Mouse (Mus musculus) olfactory bulb, adult 2 months (tissue): ENCODE results near the gene Lmntd2. TPM values are rescaled to one million over a fixed set of nuclear protein-coding genes. Genes with fewer than 3 reads are reported as not detected.

Source experiments
- H3K27ac ChIP-seq: fragments of 200-500 bp; 2 replicates; pipeline ENCODE4 v1.5.1; 2012; ENCODE audit warnings: low read depth, low read length; ENCODE audit not compliant: insufficient read depth
- H3K4me1 ChIP-seq: fragments of 200-500 bp; 2 replicates; pipeline ENCODE4 v1.6.1; 2012; ENCODE audit warnings: low read length; ENCODE audit not compliant: control insufficient read depth, insufficient read depth
- H3K4me3 ChIP-seq: fragments of 200-500 bp; 2 replicates; pipeline ENCODE4 v1.5.1; 2012; ENCODE audit warnings: mild to moderate bottlenecking, low read depth, low read length, moderate library complexity; ENCODE audit not compliant: insufficient read depth
- CTCF ChIP-seq: fragments of 200-500 bp; IDR thresholded peaks from 2 replicates; pipeline ENCODE4 v1.5.1; 2012; ENCODE audit warnings: low read depth, mild to moderate bottlenecking, low read length, moderate library complexity; ENCODE audit not compliant: insufficient read depth
- POLR2A ChIP-seq: fragments of 200-500 bp; IDR thresholded peaks from 2 replicates; pipeline ENCODE4 v1.6.1; 2012; ENCODE audit warnings: mild to moderate bottlenecking, low read depth, low read length, moderate library complexity; ENCODE audit not compliant: insufficient read depth
- WGBS: fragments of 180-500 bp; shearing (Covaris S2); methylation state at CpG from one replicate; pipeline ENCODE4 v1.1.7; 2018; 5-methylcytosine and 5-hydroxymethylcytosine counted together
- polyA plus RNA-seq: library from polyadenylated mRNA; stranded (reverse); fragments of >200 nt; gene quantifications from 2 replicates; pipeline ENCODE4 v1.2.4, GENCODE M21; 2012; ENCODE audit warnings: low replicate concordance; ENCODE audit not compliant: missing spikeins, insufficient read depth, insufficient read length

Gene Lmntd2
- polyA plus RNA-seq, 1 experiment = not detected

DNA sequence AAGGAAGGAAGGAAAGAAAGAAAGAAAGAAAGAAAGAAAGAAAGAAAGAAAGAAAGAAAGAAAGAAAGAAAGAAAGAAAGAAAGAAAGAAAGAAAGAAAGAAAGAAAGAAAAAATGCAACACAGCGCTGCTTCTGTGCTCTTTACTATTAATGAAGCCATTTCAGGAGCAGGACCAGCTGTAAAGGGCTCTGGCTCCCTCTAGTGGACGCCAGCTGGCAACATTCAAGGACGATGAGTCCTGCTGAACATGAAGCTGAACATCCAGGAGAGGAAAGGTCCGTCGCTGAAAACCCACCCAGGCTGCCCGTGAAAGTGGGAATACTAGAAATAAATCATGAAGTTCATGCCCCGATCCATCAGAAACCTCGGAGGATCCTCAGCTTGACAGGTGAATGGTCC, 37.7 kb downstream of the Lmntd2 start:
- no peak overlapping the region for H3K4me3 ChIP-seq
- H3K4me1 ChIP-seq = no peaks in the 10 kb centered on the region; the same call in 1 of the 2 replicates
- H3K27ac ChIP-seq = no peak overlapping the region
- TF ChIP-seq POLR2A (no peak), CTCF (peak; percentile 59)
- 1% methylated on average over 8 of the region's 8 CpGs for WGBS

DNA sequence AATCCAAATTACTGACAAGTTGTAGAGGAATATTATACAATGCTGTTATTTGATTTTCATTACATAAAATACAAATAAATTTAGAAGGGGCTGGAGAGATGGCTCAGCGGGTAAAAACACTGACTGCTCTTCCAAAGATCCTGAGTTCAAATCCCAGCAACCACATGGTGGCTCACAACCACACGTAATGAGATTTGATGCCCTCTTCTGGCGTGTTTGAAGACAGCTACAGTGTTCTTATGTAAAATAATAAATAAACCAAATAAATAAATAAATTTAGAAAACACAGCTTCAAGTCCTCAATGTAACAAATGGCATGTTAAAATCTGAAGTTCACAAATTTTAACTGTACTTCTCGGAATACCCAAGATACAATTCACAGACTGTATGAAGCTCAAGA, 38.8 kb downstream of the Lmntd2 start:
- whole genome bisulfite sequencing = 77% methylated on average over 4 of the region's 4 CpGs
- TF ChIP-seq CTCF (no peak), POLR2A (no peak)

DNA sequence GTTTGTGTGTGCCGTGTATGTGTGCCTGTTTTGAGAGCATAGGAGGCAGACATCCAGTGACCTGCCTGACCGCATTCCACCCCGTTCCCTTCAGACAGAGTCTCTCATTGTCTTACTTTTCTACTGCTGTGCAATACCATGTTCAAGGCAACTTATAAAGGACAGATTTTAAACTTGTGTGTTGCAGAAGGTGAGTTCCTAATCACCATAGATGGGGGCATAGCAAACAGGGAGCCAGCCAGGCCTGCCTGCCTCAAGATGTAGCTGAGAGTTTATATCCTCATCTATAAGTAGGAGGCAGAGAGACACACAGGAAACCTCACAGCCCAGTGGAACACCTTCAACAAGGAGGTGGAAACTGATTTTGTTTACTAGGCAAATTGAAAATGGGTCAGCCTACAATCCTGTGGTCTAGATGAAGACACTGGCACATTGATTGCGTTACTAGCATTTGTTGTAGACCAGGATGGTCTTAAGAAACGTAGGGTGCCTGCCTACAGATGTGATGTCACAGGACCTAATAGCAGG, 40.5 kb downstream of the Lmntd2 start:
- TF ChIP-seq POLR2A (no peak), CTCF (no peak)
- peaks cover 2% of the 10 kb centered on the region for H3K4me1 ChIP-seq
- no peak overlapping the region for H3K4me3 ChIP-seq
- H3K27ac ChIP-seq = peak overlapping the region; percentile 92; the same call in 1 of the 2 replicates
- 67% methylated on average over 5 of the region's 5 CpGs for WGBS

More for the DNA sequence above, 38.8 kb downstream of the Lmntd2 start:
- Histone ChIP-seq H3K27ac (no peak overlapping the region), H3K4me3 (no peak overlapping the region), H3K4me1 (no peaks in the 10 kb centered on the region; the same call in 1 of the 2 replicates)

DNA sequence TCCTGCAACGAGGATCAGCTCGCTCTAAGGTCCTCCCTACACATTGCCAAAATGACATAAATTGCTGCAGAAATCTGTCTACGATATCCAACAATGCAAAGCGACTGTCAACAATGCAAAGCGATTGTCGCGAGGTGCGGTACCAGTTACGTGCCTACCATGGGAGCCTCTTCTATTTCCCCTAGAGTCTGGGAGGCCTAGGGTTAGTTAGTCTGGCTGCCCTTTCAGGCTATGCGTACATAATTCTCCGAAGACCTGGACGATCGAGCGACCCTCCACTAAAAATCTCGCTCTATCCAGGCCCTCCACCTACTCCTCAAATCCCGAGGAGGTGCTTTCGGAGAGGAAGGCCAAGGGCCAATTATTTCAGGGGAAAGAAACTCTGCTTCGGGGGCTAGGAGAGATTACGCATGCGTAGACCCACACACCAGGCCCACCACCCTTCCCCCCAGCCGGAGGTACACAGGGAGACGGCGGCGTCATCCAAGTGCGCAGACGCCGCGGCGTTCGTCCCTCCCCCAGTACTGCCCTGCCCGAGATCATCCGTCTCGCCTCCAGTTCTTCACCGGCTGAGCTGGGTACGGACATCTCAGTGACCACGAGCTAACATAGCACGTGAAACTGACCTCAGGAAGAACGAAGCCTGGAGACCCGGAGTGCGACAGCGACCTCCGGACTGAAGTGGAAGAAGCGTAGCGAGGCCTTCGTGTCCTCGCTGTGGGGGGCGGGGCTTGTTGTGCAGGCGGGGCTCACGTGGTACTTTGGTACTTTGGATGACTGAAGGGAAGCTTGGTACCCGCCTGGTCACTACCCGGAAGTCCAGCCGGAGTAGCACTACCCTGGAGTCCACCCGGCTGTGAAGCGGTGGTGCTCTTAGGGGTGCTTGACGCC, 41.5 kb downstream of the Lmntd2 start, which contains the start of gene Rnh1:
Rnh1 (minus strand) TSS at position 742 of the 891 bp plus-strand sequence.
- Histone ChIP-seq H3K4me3 (peak within 1 kb of the TSS; percentile 79), H3K4me1 (peaks cover 9% of the 10 kb centered on the region), H3K27ac (peak within 1 kb of the TSS; percentile 92)
- TF ChIP-seq POLR2A (peak; percentile 98), CTCF (0 out of 2 replicates have a peak, but pooled peaks have one; percentile 12)
- WGBS = 1% methylated on average over 55 of the region's 55 CpGs

DNA sequence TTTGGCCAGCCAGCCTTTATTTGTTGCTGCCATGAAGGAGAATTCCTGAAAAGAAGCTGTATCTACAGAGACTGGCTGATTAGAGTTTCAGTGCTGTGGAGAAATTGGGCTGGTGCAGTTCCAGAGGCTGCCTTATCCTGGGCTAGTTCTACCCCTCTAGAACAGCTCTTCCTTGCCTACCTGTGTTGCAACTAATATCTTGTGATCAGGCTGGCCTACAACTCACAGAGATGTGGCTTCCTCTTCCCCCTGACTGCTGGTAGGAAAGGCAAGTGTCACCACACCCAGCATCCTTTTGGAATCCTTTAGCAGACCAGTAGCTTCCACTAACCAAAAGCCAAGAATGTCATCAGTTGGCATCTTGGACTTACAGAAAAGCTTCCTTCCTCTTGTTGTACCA, 44.0 kb downstream of the Lmntd2 start:
- TF ChIP-seq POLR2A = no peak
- Histone ChIP-seq H3K4me3 (no peak overlapping the region), H3K27ac (no peak overlapping the region), H3K4me1 (peaks cover 9% of the 10 kb centered on the region)

DNA sequence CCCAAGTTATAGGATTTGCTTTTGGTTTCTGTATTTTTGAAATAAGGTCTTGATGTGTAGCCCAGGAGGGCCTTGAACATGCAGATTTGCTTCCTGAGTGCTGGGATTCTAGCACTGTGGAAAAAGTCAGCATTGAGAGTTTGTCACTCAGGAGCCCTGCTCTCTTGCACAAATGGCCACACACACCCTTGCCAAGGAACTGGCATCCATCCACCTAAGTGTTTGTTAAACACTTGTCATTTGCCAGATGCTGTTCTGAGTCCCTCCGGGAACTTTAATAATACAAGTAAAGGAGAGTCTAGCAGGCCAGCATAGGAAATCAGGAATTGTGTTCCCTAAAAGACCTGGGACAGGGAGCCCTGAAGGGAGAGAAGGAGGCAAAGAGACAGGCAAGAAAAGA, 44.6 kb downstream of the Lmntd2 start:
- Histone ChIP-seq H3K27ac (no peak overlapping the region), H3K4me3 (no peak overlapping the region), H3K4me1 (peaks cover 9% of the 10 kb centered on the region)
- WGBS = 27% methylated on average over 1 of the region's 1 CpGs
- TF ChIP-seq POLR2A = no peak
- no peak for TF ChIP-seq CTCF

DNA sequence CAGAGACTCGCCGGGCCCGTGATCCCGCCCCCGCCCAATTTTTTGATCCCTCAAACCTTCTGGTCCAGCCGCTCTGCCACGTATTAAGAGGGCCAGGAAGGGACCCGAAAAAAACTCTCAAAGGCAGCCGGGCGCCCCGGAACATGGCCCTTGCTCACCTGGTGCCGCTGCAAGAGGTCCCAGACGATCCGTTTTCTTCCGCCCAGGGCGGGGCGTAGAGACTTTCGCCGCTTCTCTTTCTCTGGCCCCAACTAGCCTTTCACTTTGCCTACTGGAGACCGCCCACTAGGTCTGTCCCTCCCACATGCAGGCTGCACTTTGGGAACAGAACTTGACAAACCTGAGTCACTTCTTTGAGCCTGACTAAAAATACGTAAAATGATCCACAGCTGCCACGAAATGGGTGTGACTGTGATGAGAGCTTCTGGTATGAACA, 45.3 kb downstream of the Lmntd2 start:
- 11% methylated on average over 22 of the region's 22 CpGs for WGBS
- TF ChIP-seq POLR2A (no peak), CTCF (no peak)
- H3K4me3 ChIP-seq = peak overlapping the region; percentile 45
- H3K27ac ChIP-seq = no peak overlapping the region
- peaks cover 9% of the 10 kb centered on the region for H3K4me1 ChIP-seq

DNA sequence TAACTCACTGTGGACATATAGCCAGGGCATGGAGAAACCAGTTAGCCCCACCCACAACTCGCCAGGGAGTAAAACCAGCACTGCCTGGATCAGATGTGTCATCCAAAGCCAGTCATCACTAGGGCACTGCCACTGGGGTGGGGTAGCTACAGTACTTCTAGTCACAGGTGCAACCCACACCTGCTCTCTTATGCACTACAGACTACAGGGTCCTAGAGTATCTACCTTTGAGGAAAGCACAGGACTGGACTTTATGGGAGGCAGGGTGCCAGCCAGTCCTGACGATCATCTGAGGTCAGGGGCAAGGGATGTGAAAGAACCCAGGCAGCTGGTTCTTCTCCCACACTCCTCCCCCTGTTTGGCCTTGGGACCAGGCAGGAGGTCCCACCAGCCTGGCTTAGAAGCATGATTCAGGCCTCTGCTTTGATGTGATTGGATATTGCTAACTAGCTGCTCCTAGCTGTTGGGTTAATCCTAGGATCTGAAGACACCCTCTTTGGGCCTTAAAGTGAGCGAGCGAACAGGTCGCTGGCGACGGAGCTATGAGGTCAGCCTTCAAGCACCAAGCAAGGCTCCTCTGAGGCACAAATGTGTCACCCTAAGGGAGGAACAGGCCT, 45.9 kb downstream of the Lmntd2 start:
- TF ChIP-seq POLR2A (no peak), CTCF (no peak)
- H3K4me1 ChIP-seq = peaks cover 9% of the 10 kb centered on the region
- 28% methylated on average over 7 of the region's 7 CpGs for WGBS
- peak overlapping the region; percentile 45 for H3K4me3 ChIP-seq
- H3K27ac ChIP-seq = no peak overlapping the region

DNA sequence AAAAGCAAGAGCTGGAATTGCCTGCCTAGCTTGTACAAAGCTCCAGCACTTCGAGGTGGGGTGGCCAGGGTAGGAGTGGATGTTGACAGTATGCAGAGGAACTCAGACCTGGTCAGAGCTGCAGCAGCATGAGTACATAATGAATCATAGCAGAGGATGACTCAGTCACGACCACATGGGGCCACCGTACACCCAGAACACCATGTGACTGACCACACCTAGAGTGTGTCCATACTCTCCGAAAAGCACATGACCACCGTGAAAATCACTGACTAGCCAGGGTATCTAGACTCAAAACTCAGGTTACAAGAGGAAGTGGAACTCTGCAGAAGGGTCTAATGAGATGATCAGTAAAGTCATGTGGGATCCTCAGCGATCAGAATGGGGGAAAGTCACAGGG, 49.0 kb downstream of the Lmntd2 start:
- H3K4me1 ChIP-seq = peaks cover 9% of the 10 kb centered on the region
- H3K27ac ChIP-seq = no peak overlapping the region
- no peak overlapping the region for H3K4me3 ChIP-seq
- TF ChIP-seq POLR2A (no peak), CTCF (no peak)
- 75% methylated on average over 6 of the region's 6 CpGs for WGBS
